Mouse (Mus musculus) CH12.LX (cell line): ENCODE measurements around the gene Tjp3.

Experiments
- CTCF ChIP-seq, 2 experiments: IDR thresholded peaks in 1 of 2; conservative IDR thresholded peaks in 1 of 2; 2 replicates each; pipeline ENCODE4 v1.5.1; 2011 to 2012; ENCODE audit warnings: low read depth in 2 of 2, low read length in 2 of 2, improper control_type of control experiment in 1 of 2, inconsistent platforms in 1 of 2, mild to moderate bottlenecking in 1 of 2, moderate library complexity in 1 of 2
- EP300 ChIP-seq: IDR thresholded peaks from 2 replicates; pipeline ENCODE4 v1.6.1; 2011; ENCODE audit warnings: low read length, improper control_type of control experiment
- HCFC1 ChIP-seq: IDR thresholded peaks from 2 replicates; pipeline ENCODE4 v1.6.1; 2012; ENCODE audit warnings: low read depth, mild to moderate bottlenecking, inconsistent platforms, low read length, improper control_type of control experiment
- JUN ChIP-seq: IDR thresholded peaks from 2 replicates; pipeline ENCODE4 v1.6.1; 2011; ENCODE audit warnings: low read depth, mild to moderate bottlenecking, low read length, improper control_type of control experiment, moderate library complexity; ENCODE audit not compliant: insufficient read depth
- MEF2A ChIP-seq: IDR thresholded peaks from 2 replicates; pipeline ENCODE4 v1.6.1; 2014; ENCODE audit warnings: low read depth, mild to moderate bottlenecking, inconsistent platforms, low read length, improper control_type of control experiment, borderline replicate concordance
- NELFE ChIP-seq: IDR thresholded peaks from 2 replicates; pipeline ENCODE4 v1.6.1; 2011; ENCODE audit warnings: low read depth, low read length, improper control_type of control experiment
- NRF1 ChIP-seq: IDR thresholded peaks from 2 replicates; pipeline ENCODE4 v1.6.1; 2014; ENCODE audit warnings: low read depth, mild to moderate bottlenecking, inconsistent platforms, low read length, improper control_type of control experiment, moderate library complexity
- POLR2A ChIP-seq: IDR thresholded peaks from 2 replicates; pipeline ENCODE4 v1.6.1; 2011; ENCODE audit warnings: low read depth, mild to moderate bottlenecking, improper control_type of control experiment, low read length

- TF ChIP-seq NRF1: no peak
- no peak for TF ChIP-seq EP300
- TF ChIP-seq HCFC1: peak; percentile 58
- peak; percentile 65 to 97 for TF ChIP-seq CTCF (conservative IDR thresholded peaks at IDR 0.05 in 1 of 2, IDR thresholded peaks at IDR 0.05 in 1 of 2; ENCODE audit: low read depth in 2 of 2, low read length in 2 of 2)
- peak; percentile 56; the same call in 1 of the 2 replicates for TF ChIP-seq NELFE
- TF ChIP-seq JUN: no peak
- peak; percentile 75 for TF ChIP-seq MEF2A
- peak; percentile 77 for TF ChIP-seq POLR2A
Measured at GRCm38 (mm10) chr10:81292554-81293333, 1.4 kb upstream of the Tjp3 start, which contains the start of gene Pip5k1c.
